Mouse (Mus musculus) heart, postnatal 10 days (tissue): ENCODE data around the gene Gclm. TPM values are rescaled to one million over a fixed set of nuclear protein-coding genes. Genes with fewer than 3 reads are reported as not detected.
"Not testable (repeated sequence)": the region's sequence is repeated elsewhere in the genome, so short reads cannot be mapped to it uniquely, and the experiment has no call there.

ENCODE experiments used
- DNase-seq, 2 experiments: peaks; one replicate each; pipeline ENCODE4 v3.0.0; 2021
- intact Hi-C: fragments of 180-260 bp; cut with DNase I; formaldehyde crosslinking; loops from one replicate; pipeline ENCODE4 v1.15.1; 2025
- total RNA-seq, 2 experiments: library from RNA; stranded (reverse); gene quantifications; 2 replicates each; pipeline ENCODE4 v1.2.3; 2021

Gene Gclm
- total RNA-seq, 2 experiments from 2014 or later, result 52.4 to 56.0 TPM

- intact Hi-C loops, result no loop called here
- DNase-seq, result no peak
Measured at GRCm38 (mm10) chr3:122235772-122236171, 9.6 kb upstream of the Gclm start.

GRCm38 (mm10) chr3:122242876-122243275 lies 2.5 kb upstream of the Gclm start:
- no peak for DNase-seq
- intact Hi-C loops, result no loop called here

DNA sequence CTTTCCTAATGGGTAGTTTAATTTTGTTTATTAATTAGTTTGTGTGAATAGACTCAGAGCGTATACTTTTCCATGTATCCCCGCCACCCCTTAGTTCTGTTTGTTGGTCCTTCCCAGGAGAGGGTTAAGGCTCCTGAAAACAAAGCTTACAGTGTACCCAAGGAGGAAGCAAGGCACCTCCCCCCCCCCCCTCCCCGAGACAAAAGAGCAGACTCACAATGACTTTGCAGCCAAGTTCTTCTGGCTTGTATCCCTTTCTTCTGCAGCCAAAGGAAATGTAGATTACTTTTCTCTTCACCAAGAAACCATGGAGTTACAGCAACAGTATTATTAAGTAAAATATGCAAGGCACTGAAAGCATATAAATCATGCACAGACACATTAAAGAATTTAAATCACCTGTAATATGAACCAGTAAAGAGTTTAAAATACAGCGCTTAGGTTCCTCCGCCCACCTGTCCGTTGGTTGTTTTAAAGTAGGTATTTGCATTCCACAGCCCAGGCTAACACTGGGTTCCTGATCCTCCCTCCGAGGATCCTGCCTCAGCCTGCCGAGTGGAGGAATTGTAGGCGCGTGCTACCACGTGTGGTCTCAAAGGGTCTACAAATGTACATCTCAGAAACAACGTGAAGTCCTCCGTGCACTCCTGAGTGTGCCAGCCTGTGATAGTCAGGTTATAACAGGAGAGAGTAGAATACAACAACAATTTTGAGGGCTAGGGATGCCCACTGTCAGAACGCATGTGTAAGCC lies 1.8 kb upstream of the Gclm start:
- no peak for DNase-seq
- intact Hi-C loops, result no loop called here

DNA sequence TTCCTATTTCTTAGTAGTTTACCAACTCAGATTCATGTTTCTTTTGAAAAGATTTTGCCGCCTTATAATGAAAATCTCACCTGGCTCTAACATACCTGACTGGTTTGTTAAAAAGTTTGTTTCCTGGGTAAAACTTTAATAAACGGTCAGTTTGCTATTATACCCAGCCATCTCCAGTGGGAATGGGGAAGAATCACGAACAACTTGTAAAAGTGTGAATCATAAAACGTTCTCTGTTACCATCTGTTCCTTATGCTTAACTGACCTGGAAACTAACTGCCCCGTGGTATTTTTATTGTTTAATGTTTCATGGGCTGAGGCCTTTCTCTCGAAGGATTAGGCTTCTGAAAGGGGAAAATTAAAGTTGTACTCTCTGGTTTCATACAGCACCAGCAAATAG lies 598 bp upstream of the Gclm start:
- intact Hi-C loops, result loop anchor here (5.0 kb wide), 2 partner anchors 48 to 77 kb away; partner anchors contain the start of gene Bcar3

GRCm38 (mm10) chr3:122245878-122246332 lies 548 bp downstream of the Gclm start:
- DNase-seq, result peak; percentile 69 to 74
- intact Hi-C loops, result loop anchor here (2.0 to 5.0 kb wide), 3 partner anchors 27 to 79 kb away; partner anchors contain the start of gene Bcar3

More for the DNA sequence above, 598 bp upstream of the Gclm start:
- no peak for DNase-seq

GRCm38 (mm10) chr3:122246406-122246805 lies 1.0 kb downstream of the Gclm start:
- no peak for DNase-seq
- intact Hi-C loops, result loop anchor here (2.0 to 5.0 kb wide), 3 partner anchors 26 to 79 kb away; partner anchors contain the start of gene Bcar3

- DNase-seq, result no peak
- intact Hi-C loops, result loop anchor here (2.0 to 5.0 kb wide), 3 partner anchors 26 to 80 kb away; partner anchors contain the start of gene Bcar3
Measured at GRCm38 (mm10) chr3:122246986-122247767, 1.8 kb downstream of the Gclm start.

GRCm38 (mm10) chr3:122247768-122248100 lies 2.4 kb downstream of the Gclm start:
- no peak for DNase-seq
- intact Hi-C loops, result loop anchor here (2.0 to 5.0 kb wide), 3 partner anchors 25 to 80 kb away; partner anchors contain the start of gene Bcar3

DNA sequence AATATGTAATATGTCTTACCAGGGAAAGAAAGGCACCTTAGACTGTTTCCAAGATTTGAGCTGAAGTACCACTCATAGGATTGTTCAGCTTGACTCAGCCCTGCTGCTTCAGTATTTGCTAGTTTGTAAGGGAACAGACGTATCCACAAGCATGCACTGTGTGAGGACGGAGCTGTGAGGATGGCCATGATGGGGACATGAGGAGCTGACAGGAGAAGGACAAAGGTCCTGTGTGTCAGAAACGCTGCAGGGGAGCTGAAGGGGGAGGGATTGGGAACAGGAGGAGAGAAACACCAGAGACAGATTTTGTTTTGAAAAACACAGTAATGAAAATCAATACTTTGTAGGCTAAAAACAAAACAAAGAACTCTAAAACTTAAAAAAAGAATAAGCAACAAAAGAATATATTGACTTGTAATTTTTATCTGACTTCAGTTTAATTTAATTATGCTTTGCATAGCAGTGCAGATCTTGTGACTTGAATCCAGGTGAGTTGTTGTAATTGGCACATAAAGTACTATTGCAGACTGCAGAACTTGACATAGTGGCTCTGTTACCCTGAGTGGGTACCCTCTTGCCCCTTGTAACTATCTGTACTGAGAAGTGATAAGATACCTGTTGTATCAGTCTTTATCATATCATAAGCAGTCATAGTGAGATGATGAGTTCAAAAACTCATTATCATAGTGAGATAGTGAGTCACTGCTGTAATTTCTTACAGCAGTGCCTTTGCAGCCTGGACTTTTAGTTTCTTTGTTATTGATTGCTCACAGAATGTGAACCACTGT lies 7.3 kb downstream of the Gclm start:
- intact Hi-C loops, result no loop called here
- no peak for DNase-seq

- intact Hi-C loops, DNase-seq: not testable (repeated sequence)
Measured at GRCm38 (mm10) chr3:122254050-122254449, 8.7 kb downstream of the Gclm start.

- no peak for DNase-seq
- intact Hi-C loops, result loop anchor here (5.0 to 10.0 kb wide), 2 partner anchors 315 to 388 kb away; partner anchors contain the start of gene Arhgap29
Measured at GRCm38 (mm10) chr3:122269986-122270385, 24.6 kb downstream of the Gclm start.

- intact Hi-C loops, result loop anchor here (2.0 to 10.0 kb wide), 3 partner anchors 26 to 390 kb away; partner anchors contain the start of gene Arhgap29
- DNase-seq, result not testable (repeated sequence)
Measured at GRCm38 (mm10) chr3:122272565-122272964, 27.2 kb downstream of the Gclm start.

DNA sequence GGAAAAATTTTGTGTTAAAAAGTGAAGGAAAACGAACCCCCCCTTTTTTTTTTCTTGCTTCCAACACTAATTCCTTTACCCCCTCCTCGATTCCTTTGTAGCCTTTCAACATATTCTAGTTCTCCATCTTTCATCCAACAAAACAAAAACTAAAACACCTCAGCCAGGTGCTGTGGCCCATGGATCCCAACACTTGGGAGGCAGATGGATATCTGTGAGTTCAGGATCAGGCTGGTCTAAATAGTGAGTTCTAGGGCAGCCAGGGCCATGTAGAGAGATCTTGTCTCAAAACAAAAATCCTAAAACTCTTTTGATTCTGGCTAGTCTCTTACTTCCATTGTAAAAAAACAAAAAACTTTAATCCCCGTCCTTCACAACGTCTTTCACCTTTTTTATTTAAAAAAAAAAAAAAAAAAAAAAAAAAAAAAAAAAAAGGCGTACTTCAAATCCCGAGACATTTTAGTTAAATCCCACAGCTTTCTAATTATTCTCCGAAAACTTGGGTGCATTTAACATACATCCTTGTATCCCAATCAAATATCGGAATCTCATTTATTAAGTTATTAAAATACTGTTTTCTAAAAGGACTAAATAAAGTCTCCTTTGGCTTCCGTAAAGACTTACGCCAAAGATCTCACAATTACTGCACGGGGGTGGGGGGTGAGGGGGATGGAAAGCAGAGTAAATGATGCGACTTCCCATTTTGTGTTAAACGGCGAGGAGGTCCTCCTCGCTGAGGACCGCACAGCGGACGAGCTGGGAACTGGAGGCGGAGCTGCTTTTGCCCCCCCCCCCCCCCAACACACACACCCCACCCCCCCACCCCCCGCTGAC lies 28.3 kb downstream of the Gclm start:
- intact Hi-C loops, result loop anchor here (2.0 to 10.0 kb wide), 4 partner anchors 17 to 391 kb away; partner anchors contain the start of gene Arhgap29
- no peak for DNase-seq

- peak; percentile 95 for DNase-seq
- intact Hi-C loops, result loop anchor here (2.0 to 10.0 kb wide), 3 partner anchors 16 to 392 kb away; partner anchors contain the start of gene Arhgap29
Measured at GRCm38 (mm10) chr3:122274241-122275024, 29.1 kb downstream of the Gclm start, which contains the start of gene Dnttip2. Dnttip2 (plus strand) TSS chr3:122274388.

DNA sequence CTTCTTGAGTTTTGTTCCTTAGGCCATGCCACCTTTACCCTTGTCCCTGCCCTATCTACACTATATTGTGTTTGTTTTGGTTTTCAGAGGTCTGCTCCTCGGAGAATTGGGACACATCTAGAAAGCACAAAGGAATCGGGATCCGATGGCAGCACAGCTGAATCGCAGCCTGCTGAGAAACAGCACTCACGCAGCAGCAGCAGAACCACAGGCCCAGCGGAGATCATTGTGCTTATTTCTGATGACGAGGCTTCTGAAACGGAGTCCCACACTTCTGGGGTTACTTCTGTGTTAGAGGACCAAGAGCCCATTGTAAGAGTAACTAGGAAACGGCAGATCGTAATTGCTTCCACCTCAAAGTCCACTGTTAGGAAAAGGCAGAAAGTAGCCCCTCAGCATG lies 29.8 kb downstream of the Gclm start:
- DNase-seq, result no peak
- intact Hi-C loops, result loop anchor here (2.0 to 10.0 kb wide), 2 partner anchors 16 to 320 kb away; partner anchors contain the start of gene Arhgap29

DNA sequence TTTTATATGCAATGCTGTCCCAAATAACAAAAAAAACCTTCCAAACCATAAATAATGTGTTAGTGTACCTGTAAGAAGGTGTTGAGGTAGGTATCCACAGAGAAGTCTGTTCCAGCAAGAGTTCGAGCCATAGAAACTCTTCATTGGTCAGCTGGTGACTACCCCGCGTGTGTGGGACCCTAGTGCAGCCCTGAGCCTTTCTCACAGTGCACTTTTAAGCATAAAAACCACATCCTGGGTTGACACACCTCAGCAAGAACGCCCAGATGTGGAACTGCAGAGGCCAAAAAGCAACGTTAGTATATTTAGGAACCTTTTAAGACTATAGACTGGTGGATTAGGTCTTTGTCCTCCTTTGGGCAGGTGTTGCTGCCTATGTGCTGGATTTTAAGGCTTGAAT lies 41.8 kb downstream of the Gclm start:
- DNase-seq, result no peak
- intact Hi-C loops, result no loop called here

DNA sequence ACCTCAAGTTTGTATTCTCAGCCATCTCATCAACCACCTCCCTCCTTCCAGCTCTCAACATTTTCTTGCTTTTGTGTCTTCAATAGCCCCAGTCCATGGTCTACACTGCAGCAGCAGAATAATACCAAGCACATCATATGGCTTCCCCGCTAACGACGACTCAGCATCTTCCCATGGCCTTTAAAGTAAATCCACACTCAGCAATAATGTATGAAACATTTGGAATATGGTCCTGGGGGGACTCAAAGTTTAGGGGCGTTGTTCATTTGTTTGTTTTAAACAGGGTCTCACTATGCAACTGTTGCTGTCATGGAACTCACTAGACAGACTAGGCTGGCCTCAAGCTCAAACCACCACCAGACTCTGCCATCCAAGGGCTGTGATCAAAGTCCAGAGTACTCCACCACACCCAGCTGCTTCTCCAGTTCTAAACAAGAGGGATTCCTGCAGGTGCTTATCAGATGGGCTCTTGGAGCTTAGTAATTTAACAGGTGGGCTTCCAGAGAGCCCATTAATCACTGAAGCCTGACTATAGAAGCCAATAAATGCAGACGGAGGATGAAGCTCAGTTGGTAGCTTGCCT lies 43.3 kb downstream of the Gclm start:
- DNase-seq, result no peak
- intact Hi-C loops, result no loop called here

- DNase-seq, intact Hi-C loops: not testable (repeated sequence)
Measured at GRCm38 (mm10) chr3:122289344-122289743, 44.0 kb downstream of the Gclm start.
